Mouse (Mus musculus) CD4-positive helper T cell, adult 2 months (primary cell): ENCODE measurements at regions not wholly inside any gene's neighbourhood (a gene's known extent, or its start where the extent isn't known, plus 50 kb on each side); places are given as distances from the start of the nearest gene placed in this dataset.

Experiments used
- DNase-seq: peaks from one replicate; pipeline ENCODE4 v3.0.0-alpha.2; 2012; ENCODE audit warnings: low read depth, missing footprints, low spot score

- no peak for DNase-seq
Observed at GRCm38 (mm10) chr7:124671117-124671516, 688.4 kb downstream of the Hs3st4 start.

GRCm38 (mm10) chr7:124676854-124677515 lies 694.3 kb downstream of the Hs3st4 start:
- DNase-seq: no peak

GRCm38 (mm10) chr7:124680561-124680960 lies 697.9 kb downstream of the Hs3st4 start:
- DNase-seq: no peak

GRCm38 (mm10) chr7:124681212-124681611 lies 698.5 kb downstream of the Hs3st4 start:
- no peak for DNase-seq

GRCm38 (mm10) chr7:124681820-124682219 lies 699.2 kb downstream of the Hs3st4 start:
- DNase-seq: no peak

- DNase-seq: no peak
Observed at GRCm38 (mm10) chr7:124685424-124685823, 702.8 kb downstream of the Hs3st4 start.

- DNase-seq: no peak
Observed at GRCm38 (mm10) chr7:124704163-124704824, 721.6 kb downstream of the Hs3st4 start.

DNA sequence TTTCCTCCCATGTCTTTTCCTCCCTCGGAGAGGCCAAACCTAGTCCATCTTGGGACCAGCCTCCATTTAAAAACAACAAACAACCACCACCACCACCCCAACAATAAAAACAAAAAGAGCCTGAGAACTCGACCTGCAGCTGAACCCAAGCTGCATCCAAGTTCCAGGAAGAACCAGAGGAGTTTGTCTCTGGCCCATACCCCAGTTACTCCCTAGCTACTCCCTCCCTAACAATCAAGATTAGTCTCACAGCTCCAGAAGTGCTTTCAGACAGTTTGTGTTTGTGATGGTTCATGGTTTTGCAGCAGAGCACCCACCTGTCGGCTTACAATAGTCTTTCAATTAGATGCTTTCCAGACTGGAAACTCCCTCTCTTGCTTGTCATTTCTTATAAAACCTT lies 724.5 kb downstream of the Hs3st4 start:
- no peak for DNase-seq

- no peak for DNase-seq
Observed at GRCm38 (mm10) chr7:124708771-124709485, 726.3 kb downstream of the Hs3st4 start.

DNA sequence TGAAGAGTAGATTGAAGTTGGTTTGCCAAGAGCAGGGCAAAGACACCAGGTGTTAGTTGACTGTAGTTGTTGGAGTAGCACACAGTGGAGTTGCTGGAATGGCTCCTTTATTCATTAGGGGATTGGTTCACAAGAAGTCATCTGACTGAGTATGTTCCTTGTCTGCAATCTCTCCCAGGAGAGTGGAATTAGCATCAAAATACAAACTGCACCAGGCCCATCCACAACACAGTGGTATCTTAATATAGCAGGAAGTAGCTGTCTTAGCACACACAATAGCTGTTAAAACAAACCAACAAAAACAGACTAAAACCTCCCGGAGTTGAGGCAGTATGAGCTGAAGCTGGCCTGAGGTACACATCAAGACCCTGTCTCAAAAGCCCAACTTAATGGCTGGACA lies 723.5 kb upstream of the Kdm8 start:
- no peak for DNase-seq

DNA sequence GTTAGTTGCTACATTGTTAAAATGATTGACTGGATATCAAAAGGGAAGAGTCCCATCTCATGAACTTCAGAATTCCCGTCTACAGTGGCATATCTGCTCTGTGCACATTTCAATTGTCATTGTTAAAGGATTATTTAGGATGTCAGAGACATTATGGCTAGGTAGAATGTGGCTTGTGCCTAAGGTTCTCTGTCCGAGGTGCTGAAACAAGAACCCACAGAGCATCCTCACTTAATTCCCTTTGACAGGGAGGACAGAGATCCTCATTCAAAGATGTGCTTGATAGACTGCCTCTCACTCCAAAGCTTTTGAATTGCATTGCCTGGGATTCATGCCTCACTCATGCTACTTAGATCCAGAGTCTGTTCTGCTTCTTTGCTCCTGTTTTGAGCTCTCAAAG lies 702.4 kb upstream of the Kdm8 start:
- no peak for DNase-seq

GRCm38 (mm10) chr7:124746321-124746720 lies 698.2 kb upstream of the Kdm8 start:
- DNase-seq: no peak

GRCm38 (mm10) chr7:124748396-124748795 lies 696.1 kb upstream of the Kdm8 start:
- DNase-seq: no peak

DNA sequence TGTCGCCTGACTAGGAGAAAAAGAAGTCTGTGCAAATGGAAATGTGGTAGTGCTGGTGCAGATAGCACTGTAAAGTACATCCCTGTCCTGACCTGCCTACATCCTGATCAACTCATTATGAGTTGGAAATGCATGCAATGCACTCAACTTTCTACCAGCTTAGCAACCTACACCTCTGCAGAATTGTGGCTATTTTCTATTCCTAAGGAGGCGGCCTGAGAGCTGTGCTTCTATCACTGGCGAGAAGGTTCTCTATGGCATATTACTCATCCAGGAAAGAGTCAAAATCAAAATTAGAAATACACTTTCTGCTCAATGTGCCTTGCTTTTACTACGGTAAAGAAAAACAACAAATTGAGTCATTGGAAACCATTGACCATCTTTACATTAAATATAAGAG lies 685.4 kb upstream of the Kdm8 start:
- no peak for DNase-seq

DNA sequence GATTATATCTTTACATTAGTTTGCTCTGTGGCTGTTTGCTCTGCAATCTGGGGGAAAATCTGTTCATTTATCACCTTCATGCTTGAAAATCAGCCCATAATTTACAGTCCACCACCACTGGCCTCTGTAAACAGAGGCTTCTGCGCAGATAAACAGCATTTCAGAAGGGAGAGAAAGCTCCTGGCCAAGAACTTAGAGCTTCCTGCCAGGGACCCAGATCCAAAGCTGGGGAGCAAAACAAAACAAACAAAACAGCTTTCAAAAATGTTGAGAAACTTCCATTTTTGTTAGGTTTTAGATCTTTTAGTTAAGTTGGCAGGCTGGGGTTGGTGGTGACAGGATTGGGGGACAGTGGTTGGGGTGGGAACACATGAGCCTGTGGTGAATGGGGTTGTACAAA lies 666.7 kb upstream of the Kdm8 start:
- DNase-seq: no peak

DNA sequence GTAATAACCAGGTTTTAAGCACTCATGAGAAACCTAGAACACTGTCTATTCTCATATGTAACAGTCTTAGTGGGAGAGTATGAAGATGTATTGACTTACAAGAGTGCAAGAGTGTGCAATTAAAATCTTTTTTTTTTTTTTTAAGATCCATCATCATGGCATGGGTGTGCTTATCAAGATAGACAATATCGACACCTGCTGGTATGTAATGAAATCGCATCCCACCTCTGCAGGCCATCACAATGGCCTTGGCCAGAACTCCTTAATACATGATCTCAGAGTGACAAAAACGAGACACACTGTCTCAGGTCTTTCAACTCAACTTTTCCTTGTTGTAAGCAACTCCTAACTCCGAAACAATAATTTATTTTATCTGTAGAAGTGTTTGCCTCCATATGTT lies 661.7 kb upstream of the Kdm8 start:
- DNase-seq: no peak

- no peak for DNase-seq
Observed at GRCm38 (mm10) chr7:124784995-124785394, 659.5 kb upstream of the Kdm8 start.

- DNase-seq: no peak
Observed at GRCm38 (mm10) chr7:124785896-124786295, 658.6 kb upstream of the Kdm8 start.

DNA sequence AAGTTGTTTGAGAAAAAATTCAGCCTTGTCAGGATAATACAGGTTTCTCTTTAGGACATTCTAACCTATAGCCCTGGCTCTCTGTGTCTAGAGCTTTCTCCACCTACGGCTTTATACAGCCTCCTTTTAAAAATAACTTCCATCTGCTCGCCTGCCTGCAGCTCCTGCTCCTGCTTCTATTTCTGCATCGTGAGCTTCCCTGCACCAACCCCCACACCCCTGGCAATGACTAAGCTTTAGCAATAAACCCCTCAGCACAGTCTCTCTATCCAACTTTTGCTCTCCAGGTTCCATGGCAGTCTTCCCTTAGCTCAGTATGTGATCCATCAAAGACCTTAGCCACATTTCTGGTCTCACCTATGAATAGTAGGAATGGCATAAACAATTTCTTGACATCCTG lies 655.7 kb upstream of the Kdm8 start:
- no peak for DNase-seq

GRCm38 (mm10) chr7:124803101-124803500 lies 641.4 kb upstream of the Kdm8 start:
- DNase-seq: no peak

GRCm38 (mm10) chr7:124834692-124835091 lies 609.8 kb upstream of the Kdm8 start:
- DNase-seq: no peak

DNA sequence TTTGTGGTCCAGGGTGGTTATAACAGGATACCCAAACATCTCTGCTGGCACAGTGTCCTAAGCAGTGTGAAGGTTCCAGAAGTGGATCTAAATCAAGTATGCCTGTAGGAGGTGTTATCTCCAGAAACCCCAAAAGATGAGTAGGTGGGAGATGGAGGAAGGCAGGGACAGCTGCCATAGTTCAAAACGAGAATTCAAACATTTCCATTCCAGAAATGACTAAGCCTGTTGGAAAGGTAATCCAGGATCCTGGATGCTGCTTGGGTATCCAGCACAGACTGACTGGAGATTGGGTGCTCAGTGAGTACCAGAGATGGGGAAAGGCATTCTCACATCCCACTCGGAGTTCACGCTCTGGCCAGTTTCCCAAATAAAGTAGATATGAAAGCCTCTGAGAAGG lies 607.9 kb upstream of the Kdm8 start:
- no peak for DNase-seq

DNA sequence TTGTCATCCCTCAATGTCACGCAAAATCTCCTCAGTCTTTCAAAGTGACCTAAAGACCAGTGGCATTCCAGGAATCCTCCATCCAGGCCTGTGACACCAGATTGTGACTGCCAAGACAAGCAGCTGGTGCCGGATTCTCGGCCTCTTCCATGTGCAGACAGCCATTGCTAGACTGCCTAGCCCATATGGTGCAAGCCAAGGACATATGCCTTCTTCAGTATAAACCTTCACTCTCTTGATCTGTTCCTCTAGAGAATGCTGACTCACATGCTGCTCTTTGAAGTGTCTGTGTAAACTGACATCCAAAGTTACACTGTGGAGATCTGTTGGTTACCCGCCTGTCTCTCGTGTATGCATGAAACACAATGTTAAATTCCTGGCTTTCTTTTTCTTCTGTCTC lies 589.4 kb upstream of the Kdm8 start:
- no peak for DNase-seq
